Mouse (Mus musculus): ENCODE measurements around the gene Gpam. TPM values are rescaled to one million over a fixed set of nuclear protein-coding genes. Genes with fewer than 3 reads are reported as not detected.

Gpam gene
- polyA plus RNA-seq, 1 experiment from 2014 or later, result 21.7 TPM

DNA sequence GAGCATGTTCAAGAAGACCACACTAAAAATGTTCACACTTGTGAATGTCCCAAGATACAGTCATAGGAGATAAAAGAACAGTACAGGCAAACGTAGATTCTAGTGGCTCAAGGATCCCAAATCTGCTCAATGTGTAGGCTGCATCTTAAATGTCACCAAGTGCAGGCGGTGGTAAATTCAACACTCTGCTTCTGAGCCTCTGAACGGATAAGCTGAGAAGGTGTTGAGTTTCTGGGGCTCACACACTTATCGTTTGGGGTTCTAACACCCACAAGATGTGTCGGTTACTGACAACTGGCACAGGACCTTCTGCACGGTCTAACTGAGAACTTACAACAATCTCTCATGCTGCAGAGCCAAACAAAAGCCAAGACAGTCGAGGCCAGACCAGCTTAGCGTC, 50.2 kb downstream of the Gpam start:
- peaks cover 7% of the 10 kb centered on the region; the same call in 1 of the 2 replicates for H3K4me1 ChIP-seq (replicated peaks)
- no peak overlapping the region for H3K4me2 ChIP-seq (replicated peaks)
- H3K4me3 ChIP-seq (replicated peaks), result no peak overlapping the region
- ATAC-seq, result no peak
- no peaks in the 10 kb centered on the region for H3K27me3 ChIP-seq
- no peaks in the 10 kb centered on the region for H3K9me3 ChIP-seq
- 37% methylated on average over 8 of the region's 8 CpGs for WGBS
- H3K9ac ChIP-seq (replicated peaks), result peak overlapping the region; percentile 37; the same call in 1 of the 2 replicates
- no peak overlapping the region for H3K27ac ChIP-seq
- peaks cover 92% of the 10 kb centered on the region for H3K36me3 ChIP-seq

- Histone ChIP-seq H3K9me3 (no peaks in the 10 kb centered on the region), H3K36me3 (peaks cover 96% of the 10 kb centered on the region), H3K27me3 (no peaks in the 10 kb centered on the region), H3K4me1 (replicated peaks) (peaks cover 7% of the 10 kb centered on the region; the same call in 1 of the 2 replicates), H3K27ac (no peak overlapping the region), H3K4me3 (replicated peaks) (no peak overlapping the region), H3K9ac (replicated peaks) (no peak overlapping the region), H3K4me2 (replicated peaks) (no peak overlapping the region)
- ATAC-seq, result no peak
- 85% methylated on average over 3 of the region's 3 CpGs for WGBS
Measured at GRCm38 (mm10) chr19:55073004-55073403, 54.0 kb downstream of the Gpam start.

GRCm38 (mm10) chr19:55069054-55069453, 58.0 kb downstream of the Gpam start:
- no peak overlapping the region for H3K4me3 ChIP-seq (replicated peaks)
- no peaks in the 10 kb centered on the region for H3K27me3 ChIP-seq
- no peak overlapping the region for H3K27ac ChIP-seq
- no peaks in the 10 kb centered on the region for H3K4me1 ChIP-seq (replicated peaks)
- H3K36me3 ChIP-seq, result peaks cover 60% of the 10 kb centered on the region
- H3K9ac ChIP-seq (replicated peaks), result no peak overlapping the region
- ATAC-seq, result no peak
- no peak overlapping the region for H3K4me2 ChIP-seq (replicated peaks)
- H3K9me3 ChIP-seq, result no peaks in the 10 kb centered on the region
- WGBS, result 90% methylated on average over 8 of the region's 8 CpGs

DNA sequence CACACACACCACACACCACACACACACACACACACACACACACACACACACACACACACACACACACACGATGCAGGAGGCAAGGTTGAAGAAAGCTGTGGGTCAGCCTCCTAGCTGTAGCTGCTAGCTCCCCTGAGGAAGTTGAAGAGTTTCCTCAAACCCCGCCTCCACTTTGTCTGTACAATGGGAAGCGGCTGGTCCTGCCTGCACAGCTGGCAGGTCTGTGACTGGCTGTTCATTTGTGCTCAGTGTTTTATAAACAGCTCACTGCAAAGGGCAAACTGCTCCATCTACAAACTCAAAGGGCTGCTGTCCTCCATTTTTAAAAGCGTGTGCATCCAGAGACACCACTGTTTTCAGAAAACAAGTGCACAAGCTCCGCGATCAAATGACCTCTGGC, 63.8 kb downstream of the Gpam start:
- ATAC-seq, result no peak
- Histone ChIP-seq H3K4me2 (replicated peaks) (no peak overlapping the region), H3K36me3 (peaks cover 3% of the 10 kb centered on the region; the same call in 1 of the 2 replicates), H3K27me3 (peaks cover 3% of the 10 kb centered on the region; the same call in 1 of the 2 replicates), H3K4me1 (replicated peaks) (peaks cover 7% of the 10 kb centered on the region), H3K27ac (no peak overlapping the region), H3K4me3 (replicated peaks) (no peak overlapping the region), H3K9me3 (no peaks in the 10 kb centered on the region), H3K9ac (replicated peaks) (no peak overlapping the region)
- 29% methylated on average over 6 of the region's 6 CpGs for WGBS

DNA sequence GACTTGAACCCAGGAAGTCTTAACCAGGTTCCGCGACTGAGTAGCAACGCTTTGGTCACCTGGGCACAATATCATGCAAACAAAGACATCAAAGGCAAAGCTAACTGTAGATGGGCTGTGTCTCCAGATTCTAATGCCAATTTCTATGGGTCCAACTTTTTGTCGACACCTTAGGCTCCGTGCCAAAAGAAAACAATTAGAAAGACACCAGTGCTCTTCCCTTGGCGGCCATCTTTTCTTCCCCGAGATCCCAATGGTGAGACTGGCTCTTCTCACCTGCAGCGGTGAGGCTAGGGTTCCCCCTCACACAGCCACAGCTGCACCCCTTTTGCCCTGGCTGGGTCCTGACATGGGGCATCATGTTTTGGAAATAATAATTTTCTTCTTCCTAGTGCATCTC, 64.5 kb downstream of the Gpam start:
- WGBS, result 90% methylated on average over 8 of the region's 8 CpGs
- Histone ChIP-seq H3K9me3 (no peaks in the 10 kb centered on the region), H3K4me2 (replicated peaks) (no peak overlapping the region), H3K27me3 (peaks cover 3% of the 10 kb centered on the region; the same call in 1 of the 2 replicates), H3K4me1 (replicated peaks) (peaks cover 7% of the 10 kb centered on the region), H3K27ac (no peak overlapping the region), H3K9ac (replicated peaks) (no peak overlapping the region), H3K4me3 (replicated peaks) (no peak overlapping the region), H3K36me3 (no peaks in the 10 kb centered on the region)
- no peak for ATAC-seq

GRCm38 (mm10) chr19:55061951-55062350, 65.1 kb downstream of the Gpam start:
- ATAC-seq, result 0 out of 2 replicates have a peak, but pooled peaks have one; percentile 28
- H3K27ac ChIP-seq, result no peak overlapping the region
- H3K9me3 ChIP-seq, result no peaks in the 10 kb centered on the region
- 28% methylated on average over 5 of the region's 5 CpGs for WGBS
- H3K36me3 ChIP-seq, result no peaks in the 10 kb centered on the region
- no peak overlapping the region for H3K4me3 ChIP-seq (replicated peaks)
- H3K4me1 ChIP-seq (replicated peaks), result peaks cover 7% of the 10 kb centered on the region
- no peak overlapping the region for H3K4me2 ChIP-seq (replicated peaks)
- no peak overlapping the region for H3K9ac ChIP-seq (replicated peaks)
- H3K27me3 ChIP-seq, result peaks cover 3% of the 10 kb centered on the region; the same call in 1 of the 2 replicates

DNA sequence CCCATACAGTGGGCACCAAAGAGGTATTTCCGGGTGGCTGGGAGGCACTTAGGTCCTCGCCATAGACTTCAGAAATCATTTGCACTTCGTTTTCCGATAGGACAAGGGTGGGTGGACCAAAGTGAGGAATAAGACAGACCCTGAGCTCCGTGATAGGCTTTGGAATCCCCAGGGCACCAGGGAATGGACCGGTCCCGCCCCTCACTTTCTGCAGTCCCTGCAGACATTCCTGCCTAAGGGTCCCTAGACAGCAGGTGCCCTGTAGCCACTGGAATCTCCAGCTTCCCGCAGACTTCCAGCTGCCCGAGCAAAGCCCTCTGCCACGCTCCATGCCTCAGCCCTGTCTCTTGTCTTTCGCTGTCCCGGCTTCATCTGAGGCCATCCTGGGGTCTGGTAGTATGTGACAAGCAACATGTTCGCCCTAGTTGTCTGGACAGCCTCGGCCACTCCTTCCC, 65.6 kb downstream of the Gpam start:
- WGBS, result 6% methylated on average over 14 of the region's 14 CpGs
- ATAC-seq, result peak; percentile 71

DNA sequence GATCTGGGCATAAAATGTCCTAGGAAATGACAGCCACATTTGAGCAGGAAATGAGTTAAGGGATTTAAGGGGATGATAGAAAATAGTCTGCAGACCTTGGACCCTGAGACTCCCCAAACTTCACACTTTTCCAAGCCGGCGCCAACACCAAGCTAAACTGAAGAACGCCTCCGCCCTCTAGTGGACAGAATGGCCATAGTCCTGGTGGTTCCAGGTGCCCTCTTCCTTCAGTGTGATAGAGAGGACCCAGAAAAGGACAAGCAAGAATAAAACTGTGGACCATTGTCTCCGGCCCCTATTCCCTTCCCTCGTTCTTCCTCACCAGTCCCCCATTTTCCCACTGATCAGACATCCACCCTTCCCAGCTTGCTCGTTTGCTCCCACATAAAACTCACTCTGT, 66.1 kb downstream of the Gpam start:
- Histone ChIP-seq H3K9ac (replicated peaks) (peak overlapping the region; percentile 40; the same call in 1 of the 2 replicates), H3K9me3 (no peaks in the 10 kb centered on the region), H3K27me3 (peaks cover 3% of the 10 kb centered on the region; the same call in 1 of the 2 replicates), H3K27ac (no peak overlapping the region), H3K4me1 (replicated peaks) (peaks cover 7% of the 10 kb centered on the region), H3K36me3 (no peaks in the 10 kb centered on the region), H3K4me2 (replicated peaks) (peak overlapping the region; percentile 55), H3K4me3 (replicated peaks) (peak overlapping the region; percentile 30)
- ATAC-seq, result peak; percentile 66
- WGBS, result 2% methylated on average over 7 of the region's 7 CpGs

More for the DNA sequence above, 65.6 kb downstream of the Gpam start:
- Histone ChIP-seq H3K9me3 (no peaks in the 10 kb centered on the region), H3K27me3 (peaks cover 3% of the 10 kb centered on the region; the same call in 1 of the 2 replicates), H3K4me1 (replicated peaks) (peaks cover 7% of the 10 kb centered on the region), H3K4me3 (replicated peaks) (peak overlapping the region; percentile 30), H3K27ac (no peak overlapping the region), H3K9ac (replicated peaks) (peak overlapping the region; percentile 40; the same call in 1 of the 2 replicates), H3K4me2 (replicated peaks) (peak overlapping the region; percentile 55), H3K36me3 (no peaks in the 10 kb centered on the region)

GRCm38 (mm10) chr19:55057483-55057882, 69.6 kb downstream of the Gpam start:
- H3K9ac ChIP-seq (replicated peaks), result no peak overlapping the region
- H3K27me3 ChIP-seq, result peaks cover 3% of the 10 kb centered on the region; the same call in 1 of the 2 replicates
- ATAC-seq, result no peak
- no peak overlapping the region for H3K4me2 ChIP-seq (replicated peaks)
- H3K4me1 ChIP-seq (replicated peaks), result peaks cover 7% of the 10 kb centered on the region
- no peak overlapping the region for H3K27ac ChIP-seq
- H3K4me3 ChIP-seq (replicated peaks), result no peak overlapping the region
- no peaks in the 10 kb centered on the region for H3K36me3 ChIP-seq
- WGBS, result 81% methylated on average over 5 of the region's 5 CpGs
- H3K9me3 ChIP-seq, result no peaks in the 10 kb centered on the region

DNA sequence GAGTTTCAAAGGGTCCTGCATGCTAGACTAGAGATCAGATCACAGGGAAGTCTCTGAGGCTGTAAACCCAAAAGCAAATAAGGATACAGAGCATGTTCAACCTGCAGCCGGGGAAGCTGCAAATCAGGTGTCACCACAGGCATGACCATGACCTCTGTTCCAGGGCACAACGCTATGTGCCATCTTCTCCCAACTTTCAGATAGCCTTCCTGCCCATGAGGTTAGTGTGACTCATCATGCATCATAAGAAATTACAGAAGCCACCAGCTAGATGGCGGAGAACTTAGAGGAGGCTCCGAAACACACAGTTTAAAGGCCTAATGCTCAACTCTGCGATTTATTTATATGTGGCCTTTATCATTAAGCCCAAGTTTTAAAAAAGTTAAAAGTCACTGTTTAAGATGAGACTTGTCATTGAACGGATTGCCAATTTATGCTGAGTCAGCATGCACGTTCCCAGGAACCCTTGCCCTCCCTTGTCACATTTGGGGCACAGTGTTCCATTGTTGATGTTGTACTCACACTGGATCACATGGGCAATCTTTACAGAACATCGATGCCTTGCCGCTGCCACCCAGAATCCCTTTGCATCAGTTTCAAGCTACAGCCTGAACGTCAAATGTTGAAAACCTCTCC, 71.3 kb downstream of the Gpam start:
- Histone ChIP-seq H3K4me1 (replicated peaks) (no peaks in the 10 kb centered on the region), H3K9ac (replicated peaks) (no peak overlapping the region), H3K36me3 (no peaks in the 10 kb centered on the region), H3K9me3 (no peaks in the 10 kb centered on the region), H3K27me3 (peaks cover 3% of the 10 kb centered on the region; the same call in 1 of the 2 replicates), H3K27ac (no peak overlapping the region), H3K4me3 (replicated peaks) (no peak overlapping the region), H3K4me2 (replicated peaks) (no peak overlapping the region)
- WGBS, result 91% methylated on average over 10 of the region's 10 CpGs
- ATAC-seq, result no peak

DNA sequence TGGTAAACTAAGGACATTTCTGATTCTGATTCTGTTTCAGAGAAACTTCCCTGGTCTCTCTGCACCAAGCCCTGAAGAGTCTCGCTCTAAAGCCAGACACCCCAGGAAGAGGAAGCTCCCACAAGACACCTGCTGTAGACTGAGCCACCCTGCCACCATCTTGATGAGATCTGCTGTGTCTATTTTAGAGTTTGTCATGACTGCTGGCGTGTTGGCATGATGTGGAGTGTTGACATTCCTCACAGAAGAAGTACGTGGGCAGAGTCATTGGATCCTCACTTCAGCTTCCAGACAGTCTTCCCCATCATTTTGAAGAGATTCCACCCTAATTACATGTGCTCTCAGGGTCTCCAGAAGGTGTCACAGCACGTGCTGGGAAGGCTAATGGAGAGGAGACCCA, 73.9 kb downstream of the Gpam start:
- no peak overlapping the region for H3K4me2 ChIP-seq (replicated peaks)
- H3K9me3 ChIP-seq, result peaks cover 7% of the 10 kb centered on the region
- no peak for ATAC-seq
- H3K27me3 ChIP-seq, result no peaks in the 10 kb centered on the region
- H3K9ac ChIP-seq (replicated peaks), result no peak overlapping the region
- H3K4me3 ChIP-seq (replicated peaks), result no peak overlapping the region
- H3K36me3 ChIP-seq, result no peaks in the 10 kb centered on the region
- no peaks in the 10 kb centered on the region for H3K4me1 ChIP-seq (replicated peaks)
- no peak overlapping the region for H3K27ac ChIP-seq
- WGBS, result 76% methylated on average over 4 of the region's 4 CpGs

DNA sequence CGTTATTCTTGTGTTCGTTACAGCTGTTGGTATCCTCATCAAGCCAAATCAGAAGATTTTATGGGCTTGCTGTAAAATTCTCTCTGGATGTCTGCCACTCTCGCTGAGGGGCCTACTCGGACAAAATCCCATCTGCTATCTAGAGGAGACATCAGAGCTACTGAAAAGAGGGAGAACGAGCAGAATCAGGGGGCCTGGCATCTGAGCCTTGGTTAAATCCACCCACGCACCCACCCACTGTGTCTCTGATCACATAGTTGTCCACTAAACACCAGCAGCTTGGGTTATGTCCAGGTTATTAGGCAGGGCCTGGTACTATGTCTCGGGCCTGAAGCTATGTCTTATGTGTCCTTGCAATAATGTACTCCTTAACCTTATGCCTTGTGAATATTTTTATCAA, 89.6 kb downstream of the Gpam start:
- Histone ChIP-seq H3K9me3 (no peaks in the 10 kb centered on the region), H3K9ac (replicated peaks) (no peak overlapping the region), H3K4me3 (replicated peaks) (no peak overlapping the region), H3K4me1 (replicated peaks) (no peaks in the 10 kb centered on the region), H3K36me3 (no peaks in the 10 kb centered on the region), H3K27me3 (no peaks in the 10 kb centered on the region), H3K4me2 (replicated peaks) (no peak overlapping the region), H3K27ac (no peak overlapping the region)
- WGBS, result 83% methylated on average over 7 of the region's 7 CpGs
- ATAC-seq, result no peak

Data from midbrain, embryonic 13.5 days (tissue).